Mouse (Mus musculus) Patski (cell line): Measurements from ENCODE around the gene Ddx28. TPM values are rescaled to one million over a fixed set of nuclear protein-coding genes. Genes with fewer than 3 reads are reported as not detected.

Experiments
- ATAC-seq: fragments of 100-300 bp; one replicate; pipeline ENCODE4 v1.8.0; 2021
- CTCF ChIA-PET: fragments of 350-600 bp; sonication (Branson Sonifier 250); formaldehyde crosslinking; loops from one replicate; lab custom pipeline; 2022; ENCODE audit warnings: inconsistent platforms; lab: Charles Lee
- POLR2A ChIA-PET: fragments of 350-600 bp; sonication (Branson Sonifier 250); formaldehyde crosslinking; loops from one replicate; lab custom pipeline; 2022; ENCODE audit warnings: antibody characterized with exemption, inconsistent platforms; lab: Charles Lee
- DNase-seq: peaks from one replicate; pipeline ENCODE4 v3.0.0-alpha.2; 2011; ENCODE audit warnings: low read depth, low spot score
- H3K27me3 ChIP-seq: fragments of 371-371 bp; one replicate; pipeline ENCODE4 v1.5.1; 2021
- CTCF ChIP-seq: fragments of 100-300 bp; IDR thresholded peaks from one replicate; pipeline ENCODE4 v1.5.1; 2021
- in situ Hi-C: fragments of 300-500 bp; cut with MboI; formaldehyde crosslinking; loops from 3 replicates; pipeline ENCODE4 v1.11.1; 2018; ENCODE audit warnings: low pct_unique_long_range_greater_than_20kb, mixed read lengths
- polyA plus RNA-seq: library from polyadenylated mRNA; unstranded; gene quantifications from one replicate; pipeline ENCODE4 v1.2.3, GENCODE M21; 2021

Ddx28 gene
- polyA plus RNA-seq: 12.7 TPM

DNA sequence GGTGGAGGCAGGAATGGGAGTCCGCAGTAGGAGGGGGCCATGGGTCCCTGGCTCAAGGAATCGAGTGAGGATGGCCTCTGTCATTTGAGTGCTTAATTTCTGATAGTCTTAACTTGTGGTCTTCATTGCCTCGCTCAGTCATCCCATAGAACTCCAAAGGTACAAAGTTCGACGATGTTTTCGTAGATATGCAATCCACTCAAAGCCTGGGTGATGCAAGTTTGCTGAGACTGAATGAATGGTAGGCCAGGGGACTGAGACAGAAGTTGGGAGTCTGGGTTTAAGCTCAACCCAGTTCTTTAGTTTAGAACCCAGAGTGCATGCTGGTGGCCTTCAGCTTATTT lies at the start of gene Ddx28:
Ddx28 (minus strand) TSS at position 240 of the 344 bp plus-strand sequence.
- no peak for DNase-seq
- in situ Hi-C loops: no loop called here
- ChIA-PET CTCF (no interaction called here), POLR2A (no interaction called here)
- no peaks in the 10 kb centered on the region for H3K27me3 ChIP-seq
- TF ChIP-seq CTCF: no peak
- no peak for ATAC-seq

DNA sequence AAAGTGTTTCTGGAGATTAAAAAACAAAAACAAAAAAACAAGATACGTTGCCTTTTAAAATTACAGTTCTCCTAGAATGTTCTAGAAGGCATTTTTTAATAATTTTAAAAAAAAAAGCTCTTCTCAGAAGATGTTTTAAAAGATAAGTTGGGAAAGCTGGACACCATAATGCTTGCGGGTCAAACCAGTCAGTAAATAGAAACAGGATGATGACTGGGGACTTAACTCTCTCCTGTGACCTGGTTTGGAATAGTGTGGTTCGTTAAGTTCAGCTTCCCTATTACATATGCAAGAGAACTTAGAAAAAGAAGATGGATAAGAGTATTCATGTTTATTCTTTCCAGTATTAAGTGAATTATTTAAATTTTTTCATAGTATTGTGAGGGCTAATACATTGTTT lies 48.8 kb upstream of the Ddx28 start:
- in situ Hi-C loops: no loop called here
- no peaks in the 10 kb centered on the region for H3K27me3 ChIP-seq
- DNase-seq (no peak), ATAC-seq (no peak)
- TF ChIP-seq CTCF: no peak
- CTCF ChIA-PET: interaction anchor here (0.9 to 2.7 kb wide), 3 partner anchors 9 to 28 kb away, joined by 3 to 8 read pairs (median 3); no protein-coding TSS in a partner anchor
- POLR2A ChIA-PET: no interaction called here

DNA sequence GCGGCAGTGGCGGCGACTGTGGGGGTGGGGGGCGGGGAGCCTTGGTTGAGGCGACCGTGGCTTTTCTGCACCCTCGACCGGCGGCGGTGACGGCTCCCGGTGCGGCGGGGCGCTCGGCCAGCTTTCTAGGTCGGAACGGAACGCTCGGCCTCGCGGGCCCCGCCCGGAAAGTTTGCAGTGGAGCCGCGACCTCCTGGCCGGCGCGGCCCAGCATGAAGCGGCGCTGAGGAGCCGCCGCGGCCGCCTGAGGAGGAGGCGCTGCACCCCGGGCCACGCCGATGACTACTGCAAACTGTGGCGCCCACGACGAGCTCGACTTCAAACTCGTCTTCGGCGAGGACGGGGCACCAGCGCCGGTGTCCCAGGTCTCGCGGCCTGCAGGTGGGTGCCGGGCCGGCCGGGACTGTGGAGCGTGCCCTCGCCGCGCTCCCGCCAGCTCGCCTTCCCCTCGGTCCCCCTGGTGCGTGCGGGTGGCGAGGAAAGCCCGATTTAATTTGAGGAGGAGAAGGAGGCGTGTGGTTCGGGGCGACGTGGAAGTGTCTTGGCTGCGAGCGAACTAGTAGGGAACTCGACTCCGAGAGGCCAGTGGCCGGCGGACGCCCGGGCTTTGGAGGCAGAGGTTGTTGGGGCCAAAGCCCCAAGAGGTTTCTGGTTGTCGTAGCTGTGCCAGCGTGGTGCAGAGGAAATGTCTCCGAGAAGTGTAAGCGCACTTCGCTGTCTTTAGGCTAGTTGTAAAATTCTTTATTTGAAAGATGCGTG lies 48.1 kb upstream of the Ddx28 start:
- ChIA-PET CTCF (interaction anchor here (0.9 to 2.7 kb wide), 2 partner anchors 10 to 29 kb away, joined by 3 to 8 read pairs; no protein-coding TSS in a partner anchor), POLR2A (interaction anchor here (0.5 to 1.4 kb wide), 4 partner anchors 8 to 89 kb away, joined by 3 to 5 read pairs (median 3); no protein-coding TSS in a partner anchor)
- H3K27me3 ChIP-seq: no peaks in the 10 kb centered on the region
- ATAC-seq (peak; percentile 46), DNase-seq (no peak)
- in situ Hi-C loops: no loop called here
- no peak for TF ChIP-seq CTCF

DNA sequence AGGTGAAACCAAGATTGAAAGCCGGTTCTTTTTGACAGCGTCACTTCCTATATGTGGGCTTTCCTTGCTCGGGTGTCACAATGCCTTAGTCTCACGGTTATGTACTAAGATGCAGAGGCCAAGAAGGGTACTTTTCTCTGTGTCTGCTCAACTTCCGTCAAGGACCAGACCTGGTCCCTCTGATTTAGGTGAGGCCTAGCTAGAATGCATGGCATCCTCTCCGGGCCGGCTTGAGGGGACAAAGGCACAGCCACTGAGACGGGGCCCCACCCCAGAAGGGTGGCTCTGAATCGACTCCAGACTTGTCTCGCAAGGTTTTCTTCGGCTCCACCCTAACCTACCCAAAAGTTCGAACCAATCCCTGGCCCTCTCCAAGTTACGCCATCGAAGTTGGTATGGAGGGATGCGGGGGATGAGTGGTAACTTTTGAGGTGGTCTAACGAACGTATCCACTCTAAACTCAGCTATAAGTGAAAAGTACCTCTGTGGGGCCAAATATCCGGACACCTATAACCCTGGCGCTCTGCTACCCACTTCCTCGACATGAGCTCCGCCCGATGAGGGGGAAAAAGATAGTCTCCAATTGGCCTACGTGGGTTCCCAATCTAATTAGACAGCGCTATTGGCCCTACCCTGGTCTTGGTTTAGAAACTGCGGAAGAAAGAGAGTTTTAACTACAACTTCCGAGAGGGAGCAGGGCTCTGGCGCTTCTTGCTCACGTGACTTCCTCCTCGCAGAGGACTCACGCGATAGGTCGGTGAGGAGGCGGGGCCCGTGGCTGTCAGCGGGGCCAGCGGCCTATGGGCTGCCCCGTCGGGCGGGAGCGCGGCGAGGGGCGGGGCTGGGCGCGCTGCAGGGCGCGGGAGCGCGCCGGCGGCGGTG lies 47.3 kb upstream of the Ddx28 start, which contains the start of gene Nfatc3:
Nfatc3 (plus strand) TSS at position 110 of the 882 bp plus-strand sequence.
- POLR2A ChIA-PET: interaction anchor here (0.5 to 1.4 kb wide), 5 partner anchors 9 to 88 kb away, joined by 3 to 5 read pairs (median 3); no protein-coding TSS in a partner anchor
- peak; percentile 94 for ATAC-seq
- H3K27me3 ChIP-seq: no peaks in the 10 kb centered on the region
- CTCF ChIA-PET: interaction anchor here (1.3 to 2.7 kb wide), 2 partner anchors 11 to 397 kb away, joined by 3 to 8 read pairs; no protein-coding TSS in a partner anchor
- peak; percentile 88 for DNase-seq
- in situ Hi-C loops: no loop called here
- TF ChIP-seq CTCF: no peak

DNA sequence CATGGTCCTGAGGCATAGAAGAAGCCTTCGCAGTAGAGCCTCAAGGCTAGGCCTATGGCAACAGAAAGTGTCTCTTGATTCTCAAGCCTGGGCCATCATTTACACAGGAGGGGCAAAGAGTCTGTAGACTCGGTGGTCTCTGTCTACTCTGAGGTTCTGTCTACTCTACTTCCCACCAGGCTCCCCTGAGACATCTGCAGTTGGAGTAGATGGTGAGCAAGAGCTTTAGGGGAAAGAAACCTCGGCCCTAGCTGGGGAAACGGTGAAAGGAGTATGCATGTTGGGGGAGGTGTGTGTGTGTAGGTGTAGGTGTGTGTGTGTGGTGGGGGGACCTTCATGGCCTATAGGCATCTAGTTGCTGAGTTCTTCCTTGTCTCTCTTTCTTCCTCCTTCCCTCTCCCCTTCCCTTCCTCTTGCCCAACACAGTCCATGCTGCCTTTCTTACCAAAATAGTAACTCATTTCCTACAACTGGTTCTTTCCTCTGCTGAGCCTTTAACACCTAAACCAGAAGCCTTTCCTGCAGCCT lies 44.8 kb upstream of the Ddx28 start:
- ChIA-PET CTCF (interaction anchor here (1.2 kb wide), 1 partner anchor 12 kb away, joined by 3 read pairs; no protein-coding TSS in a partner anchor), POLR2A (interaction anchor here (1.8 kb wide), 1 partner anchor 13 kb away, joined by 4 read pairs; no protein-coding TSS in a partner anchor)
- in situ Hi-C loops: no loop called here
- no peaks in the 10 kb centered on the region for H3K27me3 ChIP-seq
- DNase-seq: no peak
- no peak for TF ChIP-seq CTCF
- no peak for ATAC-seq

DNA sequence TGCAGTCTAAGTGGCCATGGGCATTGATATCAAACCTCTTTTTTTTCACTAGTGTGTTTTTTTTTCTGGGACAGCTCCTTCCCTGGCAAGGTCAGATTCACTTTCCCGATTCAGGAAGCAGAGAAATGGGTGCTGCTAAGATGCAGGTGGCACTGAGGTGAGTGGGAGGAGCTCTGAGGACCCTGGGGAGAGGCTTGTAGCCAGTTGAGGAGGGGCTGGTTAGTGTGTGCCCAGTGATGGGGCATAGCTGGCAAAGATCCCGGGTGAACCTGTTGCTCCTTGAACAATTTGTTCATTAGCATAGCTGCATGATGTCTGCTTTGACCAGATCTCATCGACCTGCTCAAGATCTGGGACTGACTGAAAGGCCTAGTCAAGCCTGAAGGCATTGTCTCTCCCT lies 43.4 kb upstream of the Ddx28 start:
- no peaks in the 10 kb centered on the region for H3K27me3 ChIP-seq
- DNase-seq (no peak), ATAC-seq (no peak)
- no peak for TF ChIP-seq CTCF
- in situ Hi-C loops: no loop called here
- CTCF ChIA-PET: no interaction called here
- POLR2A ChIA-PET: no interaction called here

DNA sequence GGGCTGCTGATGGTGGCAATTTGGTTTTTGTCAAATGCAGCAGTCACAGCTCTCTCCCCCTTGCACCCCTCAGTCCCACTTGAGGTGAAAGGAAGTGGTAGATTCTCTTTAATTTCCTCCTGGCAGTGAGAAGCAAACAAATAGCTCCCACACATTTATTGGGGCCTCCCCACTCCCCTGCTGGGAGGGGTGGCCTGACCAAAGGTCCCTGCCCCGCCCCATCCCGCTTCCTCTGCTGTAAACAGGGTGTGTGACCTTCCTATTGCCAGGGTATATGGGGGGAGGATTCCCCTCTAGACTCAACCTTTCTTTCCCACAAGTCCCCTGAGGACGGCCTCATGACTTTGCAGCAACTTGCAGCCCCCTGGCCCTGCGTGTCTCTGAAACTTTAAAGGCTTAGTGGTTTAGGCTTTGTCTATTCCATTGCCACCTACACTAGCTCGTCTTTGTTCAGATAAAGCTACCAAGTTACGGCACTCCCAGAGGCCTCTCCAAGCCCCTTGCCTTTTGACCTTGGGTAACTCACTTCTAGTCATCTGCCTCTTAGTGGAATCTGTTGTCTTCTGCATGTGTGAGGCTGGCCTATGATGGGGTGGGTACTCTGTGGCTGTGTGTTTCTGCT lies 42.6 kb upstream of the Ddx28 start:
- no peak for TF ChIP-seq CTCF
- POLR2A ChIA-PET: no interaction called here
- DNase-seq (no peak), ATAC-seq (no peak)
- in situ Hi-C loops: no loop called here
- CTCF ChIA-PET: no interaction called here
- H3K27me3 ChIP-seq: no peaks in the 10 kb centered on the region

DNA sequence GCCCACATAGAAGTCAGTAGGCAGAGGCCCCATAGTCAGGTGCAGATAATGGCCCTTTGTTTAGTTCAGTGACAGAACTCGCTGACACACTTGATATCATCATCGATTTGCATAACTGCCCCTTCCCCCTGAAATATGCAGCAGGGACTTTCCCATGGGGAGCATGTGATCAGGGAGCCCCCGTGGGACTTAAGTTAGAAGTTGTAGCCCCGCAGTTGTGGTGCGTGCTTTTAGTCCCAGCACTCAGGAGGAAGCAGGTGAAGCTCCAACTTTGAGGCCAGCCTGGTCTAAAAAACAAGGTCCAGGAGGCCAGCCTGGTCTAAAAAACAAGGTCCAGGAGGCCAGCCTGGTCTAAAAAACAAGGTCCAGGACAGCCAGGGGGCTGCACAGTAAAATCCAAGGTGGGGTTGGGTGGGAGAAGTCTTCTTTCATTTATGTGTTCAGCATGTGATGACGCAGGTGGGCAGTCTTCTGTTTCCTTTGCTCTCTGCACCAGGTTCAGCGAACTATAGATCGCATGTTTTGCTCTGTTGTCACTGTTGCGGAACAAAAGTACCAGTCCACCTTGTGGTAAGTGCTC lies 40.9 kb upstream of the Ddx28 start:
- H3K27me3 ChIP-seq: no peaks in the 10 kb centered on the region
- no peak for DNase-seq
- ChIA-PET POLR2A (no interaction called here), CTCF (interaction anchor here (1.2 kb wide), 1 partner anchor 9 kb away, joined by 3 read pairs; no protein-coding TSS in a partner anchor)
- TF ChIP-seq CTCF: no peak
- in situ Hi-C loops: no loop called here
- ATAC-seq: no peak

DNA sequence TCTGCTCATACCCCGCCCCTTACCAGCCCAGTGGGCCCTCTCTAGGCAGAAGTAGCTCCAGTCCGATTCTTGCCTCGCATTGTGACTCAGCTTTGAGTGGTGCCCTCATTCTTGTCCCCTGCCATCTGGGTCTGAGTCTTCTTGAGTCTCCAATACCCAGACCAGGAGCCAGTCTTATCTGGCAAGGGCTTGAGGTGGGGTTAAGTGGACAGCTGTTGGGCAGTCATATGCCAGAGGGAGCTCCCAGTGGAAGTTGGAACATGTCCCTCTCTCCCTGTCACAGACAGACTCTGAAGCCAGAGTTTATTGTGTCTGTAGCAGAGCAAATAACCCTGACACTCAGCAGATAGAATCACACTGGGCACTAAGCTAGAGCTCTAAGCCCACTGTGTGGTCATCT lies 39.4 kb upstream of the Ddx28 start:
- no peak for DNase-seq
- no peaks in the 10 kb centered on the region for H3K27me3 ChIP-seq
- in situ Hi-C loops: no loop called here
- TF ChIP-seq CTCF: no peak
- ChIA-PET CTCF (interaction anchor here (1.4 kb wide), 1 partner anchor 44 kb away, joined by 3 read pairs; no protein-coding TSS in a partner anchor), POLR2A (no interaction called here)
- ATAC-seq: no peak

DNA sequence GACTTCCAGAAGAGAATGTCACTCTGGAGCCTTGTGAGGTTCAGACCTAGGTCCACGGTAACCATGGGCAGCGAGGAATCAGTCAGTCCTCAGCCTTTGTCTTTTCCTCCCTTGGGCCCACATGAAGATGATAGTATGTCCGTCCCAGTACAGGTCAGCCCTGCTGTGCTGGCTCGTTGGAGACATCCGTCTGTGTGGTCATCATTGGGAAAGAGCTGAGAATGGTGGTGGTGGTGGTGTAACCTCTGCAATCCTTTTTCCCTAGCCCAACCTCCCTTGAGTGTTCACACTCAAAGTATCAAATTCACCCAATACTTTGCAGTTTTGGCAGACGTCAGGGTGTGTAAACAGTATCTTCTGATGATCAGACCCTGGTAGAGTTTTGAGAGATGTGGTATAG lies 38.2 kb upstream of the Ddx28 start:
- TF ChIP-seq CTCF: no peak
- no peak for ATAC-seq
- DNase-seq: no peak
- ChIA-PET CTCF (no interaction called here), POLR2A (interaction anchor here (0.5 kb wide), 1 partner anchor 7 kb away, joined by 6 read pairs; no protein-coding TSS in a partner anchor)
- H3K27me3 ChIP-seq: no peaks in the 10 kb centered on the region
- in situ Hi-C loops: no loop called here
